Mouse (Mus musculus): ENCODE measurements around the gene Rpl23a. TPM values are rescaled to one million over a fixed set of nuclear protein-coding genes. Genes with fewer than 3 reads are reported as not detected.

Rpl23a gene
- 3,714 and 3,939 TPM in 2 replicates for total RNA-seq (2012; rRNA removed)
- total RNA-seq (2014; rRNA removed), result 3,235 and 3,361 TPM in 2 replicates
- 2,992 and 3,119 TPM in 2 replicates for polyA plus RNA-seq (2012; ENCODE audit: insufficient read length, low read depth)

DNA sequence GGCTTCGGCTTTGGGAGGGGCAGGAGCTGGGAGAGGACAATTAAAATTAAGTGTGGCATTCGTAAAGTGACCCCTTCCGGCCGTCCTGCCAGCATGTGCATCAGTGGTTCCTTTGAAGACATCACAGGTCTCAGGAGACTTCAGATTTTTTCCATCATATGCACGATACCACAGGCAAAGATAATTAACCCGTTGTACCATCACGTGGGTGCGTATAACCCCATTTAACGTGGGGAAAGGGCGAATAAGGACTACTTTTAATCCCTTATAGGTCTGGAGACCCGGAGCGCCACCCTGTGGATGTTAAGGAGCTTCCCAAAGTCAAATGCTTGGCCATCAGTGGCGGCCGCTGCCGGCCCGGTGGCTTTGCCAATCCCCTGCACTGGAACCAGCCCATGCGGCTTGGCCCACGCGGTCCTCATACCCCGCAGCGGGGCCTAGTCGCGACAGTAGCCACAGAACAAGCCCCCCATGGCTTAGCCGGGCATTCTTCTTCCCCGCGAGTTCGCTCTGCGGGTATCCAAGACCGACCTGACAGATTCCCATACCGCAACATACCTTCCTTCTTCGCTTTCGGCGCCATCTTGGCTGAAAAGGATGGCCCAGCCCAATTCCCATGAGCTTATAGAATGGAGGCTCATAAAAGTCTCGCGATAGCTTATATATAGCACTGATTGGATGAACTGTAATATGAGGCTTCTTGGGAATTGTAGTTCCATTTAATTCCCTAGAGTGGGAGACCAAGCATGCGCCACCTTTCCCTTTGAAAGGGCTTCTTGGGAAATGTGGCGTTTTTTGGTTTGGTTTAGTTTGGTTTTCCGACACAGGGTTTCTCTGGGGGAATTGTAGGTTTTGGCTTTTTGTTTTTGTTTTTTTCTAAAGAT is at the start of gene Rpl23a:
Rpl23a (minus strand) TSS at position 624 of the 884 bp plus-strand sequence.
- Histone ChIP-seq H3K9me3 (replicated peaks; ENCODE audit: low read length) (no peaks in the 10 kb centered on the region), H3K4me1 (ENCODE audit: control insufficient read depth in 1 of 2, insufficient read depth in 2 of 2) (peaks cover 13 to 41% of the 10 kb centered on the region in 2 experiments), H3K9ac (ENCODE audit: insufficient read depth, low read depth) (peak within 1 kb of the TSS; percentile 67), H3K4me2 (ENCODE audit: insufficient read depth, low read depth, poor library complexity, severe bottlenecking) (peak within 1 kb of the TSS; percentile 95), H3K79me2 (replicated peaks; ENCODE audit: control insufficient read depth, extremely low read depth, insufficient read depth, poor library complexity, severe bottlenecking) (peaks cover 38% of the 10 kb centered on the region), H3K4me3 (replicated peaks in 1 of 3; ENCODE audit: low read depth in 2 of 3, low read length in 2 of 3, poor library complexity in 1 of 3) (peak within 1 kb of the TSS; percentile 70 to 96 (median 76)), H3K27me3 (replicated peaks) (no peaks in the 10 kb centered on the region), H3K27ac (ENCODE audit: insufficient read depth, low read depth) (peak within 1 kb of the TSS; percentile 74), H3K36me3 (replicated peaks in 1 of 2; ENCODE audit: control insufficient read depth in 1 of 2, insufficient read depth in 1 of 2, low read length in 1 of 2) (peaks cover 26 to 40% of the 10 kb centered on the region in 2 experiments)
- in situ Hi-C loops (cut with MboI; ENCODE audit: low pct_ligation_motif_present, low pct_unique_long_range_greater_than_20kb, low sequenced_read_pairs), result no loop called here
- dilution Hi-C loops (cut with MboI; ENCODE audit: extremely low pct_ligation_motif_present, extremely low pct_unique_long_range_greater_than_20kb, low sequenced_read_pairs), result no loop called here
- DNase-seq (ENCODE audit: extremely low read depth), result peak; percentile 99
- TF ChIP-seq MAZ (IDR thresholded peaks at IDR 0.05; ENCODE audit: low read depth, low read length) (peak; percentile 69; the same call in 1 of the 2 replicates), UBTF (IDR thresholded peaks at IDR 0.05; ENCODE audit: low read depth, low read length) (no peak; the same call in none of the 2 replicates), ZNF384 (IDR thresholded peaks at IDR 0.05; ENCODE audit: low read depth, low read length) (0 out of 2 replicates have a peak, but pooled peaks have one; percentile 38), CHD1 (IDR thresholded peaks at IDR 0.05; ENCODE audit: low read depth, low read length) (no peak; the same call in none of the 2 replicates), GABPA (IDR thresholded peaks at IDR 0.05; ENCODE audit: insufficient replicate concordance, low read depth, low read length) (peak; percentile 59; the same call in 1 of the 2 replicates), JUND (conservative IDR thresholded peaks at IDR 0.05; ENCODE audit: low read depth, low read length) (no peak), MYC (IDR thresholded peaks at IDR 0.05; ENCODE audit: low read depth, low read length) (peak; percentile 95), HCFC1 (IDR thresholded peaks at IDR 0.05; ENCODE audit: low read depth, low read length) (peak; percentile 95), NRF1 (IDR thresholded peaks at IDR 0.05; ENCODE audit: low read depth, low read length) (peak; percentile 79), ZMIZ1 (IDR thresholded peaks at IDR 0.05; ENCODE audit: low read depth, low read length) (peak; percentile 97), BHLHE40 (IDR thresholded peaks at IDR 0.05; ENCODE audit: low read depth, low read length) (peak; percentile 89), TCF12 (IDR thresholded peaks at IDR 0.05; ENCODE audit: low read depth, low read length) (peak; percentile 97), USF2 (conservative IDR thresholded peaks at IDR 0.05; ENCODE audit: low read depth, low read length) (peak; percentile 46; the same call in 1 of the 2 replicates), ELF1 (IDR thresholded peaks at IDR 0.05; ENCODE audit: low read depth, low read length) (peak; percentile 31; the same call in 1 of the 2 replicates), CTCF (conservative IDR thresholded peaks at IDR 0.05 in 1 of 2, IDR thresholded peaks at IDR 0.05 in 1 of 2; ENCODE audit: low read depth in 2 of 2, low read length in 2 of 2) (peak in 1 of 2 experiments; percentile 51; a peak in 2 of 4 replicates), MAX (IDR thresholded peaks at IDR 0.05; ENCODE audit: low read length) (peak; percentile 89), MAFK (IDR thresholded peaks at IDR 0.05; ENCODE audit: insufficient replicate concordance, low read length) (no peak), SMC3 (IDR thresholded peaks at IDR 0.05; ENCODE audit: low read depth, low read length) (0 out of 2 replicates have a peak, but pooled peaks have one; percentile 3), RAD21 (IDR thresholded peaks at IDR 0.05; ENCODE audit: low read depth, low read length) (no peak; the same call in none of the 2 replicates), ETS1 (conservative IDR thresholded peaks at IDR 0.05; ENCODE audit: low read depth, low read length) (peak; percentile 77), MEF2A (IDR thresholded peaks at IDR 0.05; ENCODE audit: borderline replicate concordance, low read depth, low read length) (0 out of 2 replicates have a peak, but pooled peaks have one; percentile 7), MXI1 (IDR thresholded peaks at IDR 0.05; ENCODE audit: low read depth, low read length) (peak; percentile 92), EP300 (IDR thresholded peaks at IDR 0.05; ENCODE audit: low read length) (peak; percentile 37; the same call in 1 of the 2 replicates), KAT2A (IDR thresholded peaks at IDR 0.05; ENCODE audit: insufficient replicate concordance, low read length) (peak; percentile 98), POLR2AphosphoS2 (IDR thresholded peaks at IDR 0.05; ENCODE audit: low read depth, low read length) (peak; percentile 99), USF1 (IDR thresholded peaks at IDR 0.05; ENCODE audit: low read depth, low read length) (peak; percentile 64), TBP (conservative IDR thresholded peaks at IDR 0.05; ENCODE audit: low read depth, low read length) (peak; percentile 99), ZC3H11A (IDR thresholded peaks at IDR 0.05; ENCODE audit: low read depth, low read length) (no peak), PAX5 (IDR thresholded peaks at IDR 0.05; ENCODE audit: low read length) (no peak), JUN (IDR thresholded peaks at IDR 0.05; ENCODE audit: insufficient read depth, low read depth, low read length) (no peak), ZKSCAN1 (IDR thresholded peaks at IDR 0.05; ENCODE audit: borderline replicate concordance, low read depth, low read length) (no peak), IRF4 (IDR thresholded peaks at IDR 0.05; ENCODE audit: low read depth, low read length) (peak; percentile 60), SIN3A (IDR thresholded peaks at IDR 0.05; ENCODE audit: low read length) (peak; percentile 79; the same call in 1 of the 2 replicates), CHD2 (IDR thresholded peaks at IDR 0.05; ENCODE audit: low read length) (peak; percentile 99), RCOR1 (conservative IDR thresholded peaks at IDR 0.05; ENCODE audit: low read depth, low read length) (peak; percentile 73; the same call in 1 of the 2 replicates), POLR2A (IDR thresholded peaks at IDR 0.05; ENCODE audit: low read depth, low read length) (peak; percentile 99), NELFE (IDR thresholded peaks at IDR 0.05; ENCODE audit: low read depth, low read length) (peak; percentile 99)
